Mouse (Mus musculus): Measurements from ENCODE around the gene Ift52. TPM values are rescaled to one million over a fixed set of nuclear protein-coding genes. Genes with fewer than 3 reads are reported as not detected.

Ift52 gene
- polyA plus RNA-seq, 2 experiments from 2014 or later = 67.2 to 74.9 TPM

- no peak for ATAC-seq
Measured at GRCm38 (mm10) chr2:163079041-163079440, 61.9 kb downstream of the Ift52 start.

GRCm38 (mm10) chr2:163082591-163082990 is 65.4 kb downstream of the Ift52 start:
- no peak for ATAC-seq

GRCm38 (mm10) chr2:163084519-163084918 is 67.4 kb downstream of the Ift52 start:
- no peak for ATAC-seq

- ATAC-seq = no peak
Measured at GRCm38 (mm10) chr2:163085047-163085446, 67.9 kb downstream of the Ift52 start.

- no peak for ATAC-seq
Measured at GRCm38 (mm10) chr2:163086561-163086960, 69.4 kb downstream of the Ift52 start.

- ATAC-seq = no peak
Measured at GRCm38 (mm10) chr2:163087728-163088127, 70.6 kb downstream of the Ift52 start, which contains the start of gene Gtsf1l. Gtsf1l (minus strand) TSS chr2:163087855.

GRCm38 (mm10) chr2:163089475-163090123 is 72.4 kb downstream of the Ift52 start:
- no peak for ATAC-seq

- no peak for ATAC-seq
Measured at GRCm38 (mm10) chr2:163094909-163095308, 77.8 kb downstream of the Ift52 start.

Other genes starting within 250 kb of the Ift52 start
- 10 to 100 TPM; 39.6 to 43.9 TPM for gene Srsf6, start 85.8 kb upstream of the Ift52 start, polyA plus RNA-seq (2017; shearing (Covaris generic))
- under 1 TPM; 0.12 to 0.64 TPM for gene L3mbtl1, start 73.9 kb upstream of the Ift52 start, polyA plus RNA-seq (2017; shearing (Covaris generic))
- gene Sgk2, start 30.0 kb upstream of the Ift52 start, polyA plus RNA-seq (2017; shearing (Covaris generic)) = under 1 TPM in 1 of 2 experiments, not detected in 1; 0.16 TPM
- 1 to 10 TPM; 3.2 to 4.7 TPM for gene Mybl2, start 37.3 kb downstream of the Ift52 start, polyA plus RNA-seq (2017; shearing (Covaris generic))
- not detected for gene Gtsf1l, start 70.5 kb downstream of the Ift52 start, polyA plus RNA-seq (2017; shearing (Covaris generic))
- 10 to 100 TPM in 1 of 2 experiments, 1 to 10 TPM in 1; 4.7 to 11.8 TPM for gene Tox2, start 185.8 kb downstream of the Ift52 start, polyA plus RNA-seq (2017; shearing (Covaris generic))

Data from activated CD4-positive, CD25-positive, alpha-beta regulatory T cell, adult 4 months (primary cell).